Mouse (Mus musculus): ENCODE data around the gene Gucy2g. TPM values are rescaled to one million over a fixed set of nuclear protein-coding genes. Genes with fewer than 3 reads are reported as not detected.
"Not testable (repeated sequence)": the region's sequence is repeated elsewhere in the genome, so short reads cannot be mapped to it uniquely, and the experiment has no call there.

Gucy2g gene
- polyA plus RNA-seq, 2 experiments = 0.03 TPM; not detected in 1

DNA sequence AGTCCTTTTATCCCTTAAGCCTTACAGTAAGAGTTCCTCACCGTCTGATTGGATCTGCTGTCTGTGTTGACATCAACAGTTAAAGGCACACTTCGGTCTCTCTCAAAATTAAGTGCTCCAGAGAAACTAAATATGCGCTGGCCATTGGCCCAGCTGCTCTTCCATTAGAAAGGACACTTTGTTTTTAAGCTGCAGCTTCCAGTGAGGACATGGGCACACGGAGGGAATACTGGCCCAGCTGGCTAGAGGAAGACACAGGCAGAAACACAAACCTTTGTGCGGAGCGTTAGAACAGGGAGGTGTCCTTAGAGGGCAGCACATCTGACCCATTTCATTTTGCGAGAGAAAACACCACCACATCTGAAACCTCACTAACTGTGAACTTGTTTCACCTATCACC lies 56.6 kb downstream of the Gucy2g start:
- Histone ChIP-seq H3K27ac (no peak overlapping the region), H3K36me3 (replicated peaks; ENCODE audit: control insufficient read depth, insufficient read depth, low read depth) (no peaks in the 10 kb centered on the region), H3K27me3 (ENCODE audit: control insufficient read depth, insufficient read depth, low read length) (no peaks in the 10 kb centered on the region), H3K4me3 (ENCODE audit: insufficient read depth in 1 of 2, low read depth in 2 of 2, low read length in 2 of 2) (no peak overlapping the region), H3K4me1 (replicated peaks; ENCODE audit: control insufficient read depth in 2 of 2, insufficient read depth in 2 of 2, low read length in 1 of 2) (no peaks in the 10 kb centered on the region), H3K9me3 (ENCODE audit: control insufficient read depth, low read length) (no peaks in the 10 kb centered on the region), H3K4me2 (ENCODE audit: low read depth) (no peak overlapping the region), H3K9ac (replicated peaks) (no peak overlapping the region)
- no peak for DNase-seq (ENCODE audit: low read depth in 3 of 3, low spot score in 3 of 3)
- no peak for TF ChIP-seq CTCF (IDR thresholded peaks at IDR 0.05; ENCODE audit: low read depth)
- no peak for TF ChIP-seq EP300 (IDR thresholded peaks at IDR 0.05; ENCODE audit: low read depth)
- WGBS (ENCODE audit: insufficient replicate concordance) = 64% methylated on average over 7 of the region's 7 CpGs
- no peak for ATAC-seq (ENCODE audit: insufficient read depth)

DNA sequence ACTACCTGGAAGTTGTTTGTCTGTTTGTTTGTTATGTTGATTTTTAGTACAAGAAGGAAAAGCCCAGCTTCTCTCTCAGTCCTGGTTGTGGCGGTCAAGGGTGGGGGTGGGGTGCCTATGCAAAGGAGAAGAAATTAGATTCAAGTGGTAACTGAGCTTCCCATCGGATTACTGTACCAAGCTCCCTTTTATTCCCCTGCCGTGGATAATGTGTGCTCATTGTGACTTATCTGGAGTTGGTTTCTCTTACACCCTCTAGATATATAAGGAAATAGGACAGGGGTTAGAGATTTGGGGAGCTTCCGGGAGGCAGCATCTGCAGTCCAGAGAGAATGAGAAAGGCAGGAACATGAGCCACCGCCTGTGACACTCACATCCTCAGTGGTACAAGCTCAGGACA lies 60.6 kb downstream of the Gucy2g start, which contains the start of gene Tectb:
Gene Tectb, plus strand, starts transcription at position 301 of the 400 bp plus-strand sequence.
- TF ChIP-seq EP300 (IDR thresholded peaks at IDR 0.05; ENCODE audit: low read depth) (no peak), CTCF (IDR thresholded peaks at IDR 0.05; ENCODE audit: low read depth) (no peak)
- no peaks in the 10 kb centered on the region for H3K9me3 ChIP-seq (ENCODE audit: control insufficient read depth, low read length)
- no peak for ATAC-seq (ENCODE audit: insufficient read depth)
- no peak within 1 kb of the TSS for H3K9ac ChIP-seq (replicated peaks)
- H3K27ac ChIP-seq = no peak within 1 kb of the TSS
- no peak within 1 kb of the TSS for H3K4me3 ChIP-seq (ENCODE audit: insufficient read depth in 1 of 2, low read depth in 2 of 2, low read length in 2 of 2)
- WGBS (ENCODE audit: insufficient replicate concordance) = 63% methylated on average over 5 of the region's 5 CpGs
- H3K27me3 ChIP-seq (ENCODE audit: control insufficient read depth, insufficient read depth, low read length) = no peaks in the 10 kb centered on the region
- no peaks in the 10 kb centered on the region for H3K36me3 ChIP-seq (replicated peaks; ENCODE audit: control insufficient read depth, insufficient read depth, low read depth)
- H3K4me2 ChIP-seq (ENCODE audit: low read depth) = no peak within 1 kb of the TSS
- no peak for DNase-seq (ENCODE audit: low read depth in 3 of 3, low spot score in 3 of 3)
- no peaks in the 10 kb centered on the region for H3K4me1 ChIP-seq (replicated peaks; ENCODE audit: control insufficient read depth in 2 of 2, insufficient read depth in 2 of 2, low read length in 1 of 2)

DNA sequence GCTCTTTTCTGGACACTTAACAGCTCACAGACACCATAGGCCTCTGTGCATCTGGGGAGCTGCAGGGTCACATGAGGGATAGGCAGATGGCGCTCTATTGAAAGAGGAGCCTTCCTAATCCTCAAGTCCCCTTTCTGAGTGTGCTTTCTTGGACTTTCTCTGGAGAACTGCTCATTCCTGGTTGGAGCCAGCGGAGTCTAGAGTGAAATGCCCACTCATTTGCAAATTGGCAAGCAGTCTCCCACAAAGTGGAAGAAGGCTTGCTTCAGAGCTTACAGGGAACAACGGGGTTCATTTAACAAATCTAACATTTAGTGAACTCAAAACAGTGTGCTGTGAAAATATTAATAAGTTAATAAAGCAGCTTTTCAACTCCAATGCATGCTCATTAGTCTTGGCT lies 63.9 kb downstream of the Gucy2g start:
- TF ChIP-seq CTCF (IDR thresholded peaks at IDR 0.05; ENCODE audit: low read depth) = no peak
- no peak for TF ChIP-seq EP300 (IDR thresholded peaks at IDR 0.05; ENCODE audit: low read depth)
- H3K9me3 ChIP-seq (ENCODE audit: control insufficient read depth, low read length) = no peaks in the 10 kb centered on the region
- WGBS (ENCODE audit: insufficient replicate concordance) = 78% methylated on average over 3 of the region's 3 CpGs
- H3K4me3 ChIP-seq (ENCODE audit: insufficient read depth in 1 of 2, low read depth in 2 of 2, low read length in 2 of 2) = no peak overlapping the region
- ATAC-seq (ENCODE audit: insufficient read depth) (no peak), DNase-seq (ENCODE audit: low read depth in 3 of 3, low spot score in 3 of 3) (no peak)
- H3K27me3 ChIP-seq (ENCODE audit: control insufficient read depth, insufficient read depth, low read length) = no peaks in the 10 kb centered on the region
- no peak overlapping the region for H3K27ac ChIP-seq
- H3K4me2 ChIP-seq (ENCODE audit: low read depth) = no peak overlapping the region
- H3K9ac ChIP-seq (replicated peaks) = no peak overlapping the region
- no peaks in the 10 kb centered on the region for H3K36me3 ChIP-seq (replicated peaks; ENCODE audit: control insufficient read depth, insufficient read depth, low read depth)
- H3K4me1 ChIP-seq (replicated peaks; ENCODE audit: control insufficient read depth in 2 of 2, insufficient read depth in 2 of 2, low read length in 1 of 2) = no peaks in the 10 kb centered on the region

- Histone ChIP-seq H3K4me1 (replicated peaks; ENCODE audit: control insufficient read depth in 2 of 2, insufficient read depth in 2 of 2, low read length in 1 of 2) (no peaks in the 10 kb centered on the region), H3K4me3 (ENCODE audit: insufficient read depth in 1 of 2, low read depth in 2 of 2, low read length in 2 of 2) (no peak overlapping the region), H3K4me2 (ENCODE audit: low read depth) (no peak overlapping the region), H3K9me3 (ENCODE audit: control insufficient read depth, low read length) (no peaks in the 10 kb centered on the region; the same call in 1 of the 2 replicates), H3K27me3 (ENCODE audit: control insufficient read depth, insufficient read depth, low read length) (no peaks in the 10 kb centered on the region), H3K9ac (replicated peaks) (no peak overlapping the region), H3K36me3 (replicated peaks; ENCODE audit: control insufficient read depth, insufficient read depth, low read depth) (no peaks in the 10 kb centered on the region), H3K27ac (no peak overlapping the region)
- no peak for ATAC-seq (ENCODE audit: insufficient read depth)
- WGBS (ENCODE audit: insufficient replicate concordance) = 52% methylated on average over 1 of the region's 1 CpGs
- no peak for TF ChIP-seq EP300 (IDR thresholded peaks at IDR 0.05; ENCODE audit: low read depth)
- no peak for TF ChIP-seq CTCF (IDR thresholded peaks at IDR 0.05; ENCODE audit: low read depth)
- no peak for DNase-seq (ENCODE audit: low read depth in 3 of 3, low spot score in 3 of 3)
Measured at GRCm38 (mm10) chr19:55171585-55171984, 69.5 kb downstream of the Gucy2g start.

DNA sequence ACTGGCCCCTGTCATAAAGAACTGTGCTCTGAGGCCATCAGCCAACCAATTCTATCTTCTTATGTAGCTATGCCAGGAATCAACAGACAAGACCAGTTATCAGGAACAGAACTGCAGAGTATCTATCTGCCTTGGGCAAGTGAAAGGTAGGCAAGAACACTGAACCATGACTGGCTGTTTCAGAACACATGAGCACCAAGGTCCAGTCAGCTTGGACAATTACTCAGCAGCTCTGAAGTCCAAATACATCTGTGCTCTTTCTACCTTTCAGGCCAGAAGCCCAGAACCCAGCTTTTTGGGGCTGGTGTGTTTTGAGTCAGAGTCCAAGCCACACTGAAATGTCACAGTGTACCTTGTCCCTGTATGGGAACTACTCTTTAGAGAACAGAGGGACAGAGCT lies 70.6 kb downstream of the Gucy2g start:
- H3K9ac ChIP-seq (replicated peaks) = no peak overlapping the region
- H3K4me2 ChIP-seq (ENCODE audit: low read depth) = no peak overlapping the region
- H3K36me3 ChIP-seq (replicated peaks; ENCODE audit: control insufficient read depth, insufficient read depth, low read depth) = no peaks in the 10 kb centered on the region
- TF ChIP-seq EP300 (IDR thresholded peaks at IDR 0.05; ENCODE audit: low read depth) (no peak), CTCF (IDR thresholded peaks at IDR 0.05; ENCODE audit: low read depth) (no peak)
- no peak overlapping the region for H3K27ac ChIP-seq
- no peaks in the 10 kb centered on the region for H3K27me3 ChIP-seq (ENCODE audit: control insufficient read depth, insufficient read depth, low read length)
- no peak for ATAC-seq (ENCODE audit: insufficient read depth)
- no peak overlapping the region for H3K4me3 ChIP-seq (ENCODE audit: insufficient read depth in 1 of 2, low read depth in 2 of 2, low read length in 2 of 2)
- H3K4me1 ChIP-seq (replicated peaks; ENCODE audit: control insufficient read depth in 2 of 2, insufficient read depth in 2 of 2, low read length in 1 of 2) = peaks cover 0 to under 1% of the 10 kb centered on the region in 2 experiments; a peak in 1 of 4 replicates
- no peak for DNase-seq (ENCODE audit: low read depth in 3 of 3, low spot score in 3 of 3)
- H3K9me3 ChIP-seq (ENCODE audit: control insufficient read depth, low read length) = no peaks in the 10 kb centered on the region; the same call in 1 of the 2 replicates

- H3K4me2 ChIP-seq (ENCODE audit: low read depth); H3K4me3 ChIP-seq (ENCODE audit: insufficient read depth in 1 of 2, low read depth in 2 of 2, low read length in 2 of 2); H3K9ac ChIP-seq (replicated peaks); H3K4me1 ChIP-seq (replicated peaks; ENCODE audit: control insufficient read depth in 2 of 2, insufficient read depth in 2 of 2, low read length in 1 of 2); DNase-seq (ENCODE audit: low read depth in 3 of 3, low spot score in 3 of 3); H3K9me3 ChIP-seq (ENCODE audit: control insufficient read depth, low read length); H3K36me3 ChIP-seq (replicated peaks; ENCODE audit: control insufficient read depth, insufficient read depth, low read depth); H3K27me3 ChIP-seq (ENCODE audit: control insufficient read depth, insufficient read depth, low read length); ATAC-seq (ENCODE audit: insufficient read depth); H3K27ac ChIP-seq: not testable (repeated sequence)
- 64% methylated on average over 8 of the region's 8 CpGs for WGBS (ENCODE audit: insufficient replicate concordance)
Measured at GRCm38 (mm10) chr19:55169236-55169729, 71.8 kb downstream of the Gucy2g start.
